Mouse (Mus musculus) thymus, adult 2 months (tissue): Measurements from ENCODE around the gene Ighmbp2.

Experiments
- CTCF ChIP-seq: fragments of 200-500 bp; IDR thresholded peaks from 2 replicates; pipeline ENCODE4 v1.5.1; 2012; ENCODE audit warnings: mild to moderate bottlenecking, control low read depth, low read length, moderate library complexity, borderline replicate concordance; ENCODE audit not compliant: control insufficient read depth, poor library complexity, insufficient read depth; ENCODE audit errors: extremely low read depth
- POLR2A ChIP-seq: fragments of 200-500 bp; IDR thresholded peaks from 2 replicates; pipeline ENCODE4 v1.6.1; 2012; ENCODE audit warnings: mild to moderate bottlenecking, low read length, control low read depth, moderate library complexity; ENCODE audit not compliant: control insufficient read depth, poor library complexity, insufficient read depth; ENCODE audit errors: extremely low read depth

- no peak for TF ChIP-seq POLR2A
- no peak for TF ChIP-seq CTCF
These were observed 16.1 kb downstream of the Ighmbp2 start for GRCm38 (mm10) chr19:3266676-3267075.
